Mouse (Mus musculus) cerebellum, adult 11-12 months (tissue): ENCODE measurements at regions not wholly inside any gene's neighbourhood (a gene's known extent, or its start where the extent isn't known, plus 50 kb on each side); places are given as distances from the start of the nearest gene placed in this dataset.

Experiments used
- DNase-seq: peaks from one replicate; pipeline ENCODE4 v3.0.0; 2022

- DNase-seq, result no peak
Measured at GRCm38 (mm10) chr6:141148417-141149169, 100.5 kb upstream of the Pde3a start.

- DNase-seq, result no peak
Measured at GRCm38 (mm10) chr6:141149170-141149917, 99.7 kb upstream of the Pde3a start.

- no peak for DNase-seq
Measured at GRCm38 (mm10) chr6:141159326-141159725, 89.7 kb upstream of the Pde3a start.

- no peak for DNase-seq
Measured at GRCm38 (mm10) chr6:141161626-141162233, 87.3 kb upstream of the Pde3a start.

GRCm38 (mm10) chr6:141167270-141167669 is 81.8 kb upstream of the Pde3a start:
- DNase-seq, result no peak

GRCm38 (mm10) chr6:141168356-141168755 is 80.7 kb upstream of the Pde3a start:
- DNase-seq, result no peak

GRCm38 (mm10) chr6:141183782-141184181 is 65.3 kb upstream of the Pde3a start:
- DNase-seq, result no peak

- no peak for DNase-seq
Measured at GRCm38 (mm10) chr6:141188036-141188435, 61.0 kb upstream of the Pde3a start.

GRCm38 (mm10) chr6:141189093-141189492 is 60.0 kb upstream of the Pde3a start:
- DNase-seq, result no peak

GRCm38 (mm10) chr6:141189701-141190100 is 59.4 kb upstream of the Pde3a start:
- no peak for DNase-seq

GRCm38 (mm10) chr6:141190383-141190782 is 58.7 kb upstream of the Pde3a start:
- no peak for DNase-seq

- DNase-seq, result no peak
Measured at GRCm38 (mm10) chr6:141197501-141197900, 51.6 kb upstream of the Pde3a start.
